Mouse (Mus musculus) hindbrain, embryonic 16.5 days (tissue): Measurements from ENCODE around the gene Kcnip4. TPM values are rescaled to one million over a fixed set of nuclear protein-coding genes. Genes with fewer than 3 reads are reported as not detected.

ENCODE experiments used
- ATAC-seq: fragments of 200-750 bp; cut with Nextera tagmentation; 2 replicates; pipeline ENCODE4 v1.8.0; 2017; ENCODE audit warnings: moderate TSS enrichment, moderate library complexity
- H3K27ac ChIP-seq: fragments of 300-500 bp; sonication (generic); 2 replicates; pipeline ENCODE4 v1.5.1; 2014; ENCODE audit warnings: low read depth, mild to moderate bottlenecking, control low read depth, low read length, moderate library complexity
- H3K27me3 ChIP-seq: fragments of 300-500 bp; sonication (generic); replicated peaks from 2 replicates; pipeline ENCODE4 v1.6.1; 2014; ENCODE audit warnings: low read length; ENCODE audit not compliant: control insufficient read depth, insufficient read depth
- H3K36me3 ChIP-seq: fragments of 300-500 bp; sonication (generic); 2 replicates; pipeline ENCODE4 v1.6.1; 2014; ENCODE audit warnings: mild to moderate bottlenecking, low read length, moderate library complexity, mixed read lengths; ENCODE audit not compliant: control insufficient read depth, insufficient read depth
- H3K4me1 ChIP-seq: fragments of 300-500 bp; sonication (generic); 2 replicates; pipeline ENCODE4 v1.6.1; 2014; ENCODE audit warnings: low read depth, low read length; ENCODE audit not compliant: control insufficient read depth, insufficient read depth
- H3K4me2 ChIP-seq: fragments of 300-500 bp; sonication (generic); 2 replicates; pipeline ENCODE4 v1.6.1; 2014; ENCODE audit warnings: mild to moderate bottlenecking, low read length, control low read depth, moderate library complexity
- H3K4me3 ChIP-seq: fragments of 300-500 bp; sonication (generic); 2 replicates; pipeline ENCODE4 v1.5.1; 2014; ENCODE audit warnings: mild to moderate bottlenecking, low read length, control low read depth, moderate library complexity
- H3K9ac ChIP-seq: fragments of 300-500 bp; sonication (generic); 2 replicates; pipeline ENCODE4 v1.6.1; 2014; ENCODE audit warnings: low read depth, mild to moderate bottlenecking, control low read depth, low read length, moderate library complexity
- H3K9me3 ChIP-seq: fragments of 300-500 bp; sonication (generic); 2 replicates; pipeline ENCODE4 v1.6.1; 2014; ENCODE audit warnings: mild to moderate bottlenecking, low read length, moderate library complexity; ENCODE audit not compliant: control insufficient read depth
- WGBS: fragments of 180-500 bp; shearing (Covaris S2); extraction: QIAGEN DNeasy Blood & Tissue Kit; methylation state at CpG from one replicate; pipeline ENCODE4 v1.1.7; 2014; 5-methylcytosine and 5-hydroxymethylcytosine counted together
- polyA plus RNA-seq: library from polyadenylated mRNA; unstranded; fragments of >200 nt; fragmentation: Nextera tagmentation; extraction: Ambion mirVana; gene quantifications from 2 replicates; pipeline ENCODE4 v1.2.1, GENCODE M21; 2015

Kcnip4 gene
- polyA plus RNA-seq, 1 experiment from 2014 or later, result 23.5 TPM

DNA sequence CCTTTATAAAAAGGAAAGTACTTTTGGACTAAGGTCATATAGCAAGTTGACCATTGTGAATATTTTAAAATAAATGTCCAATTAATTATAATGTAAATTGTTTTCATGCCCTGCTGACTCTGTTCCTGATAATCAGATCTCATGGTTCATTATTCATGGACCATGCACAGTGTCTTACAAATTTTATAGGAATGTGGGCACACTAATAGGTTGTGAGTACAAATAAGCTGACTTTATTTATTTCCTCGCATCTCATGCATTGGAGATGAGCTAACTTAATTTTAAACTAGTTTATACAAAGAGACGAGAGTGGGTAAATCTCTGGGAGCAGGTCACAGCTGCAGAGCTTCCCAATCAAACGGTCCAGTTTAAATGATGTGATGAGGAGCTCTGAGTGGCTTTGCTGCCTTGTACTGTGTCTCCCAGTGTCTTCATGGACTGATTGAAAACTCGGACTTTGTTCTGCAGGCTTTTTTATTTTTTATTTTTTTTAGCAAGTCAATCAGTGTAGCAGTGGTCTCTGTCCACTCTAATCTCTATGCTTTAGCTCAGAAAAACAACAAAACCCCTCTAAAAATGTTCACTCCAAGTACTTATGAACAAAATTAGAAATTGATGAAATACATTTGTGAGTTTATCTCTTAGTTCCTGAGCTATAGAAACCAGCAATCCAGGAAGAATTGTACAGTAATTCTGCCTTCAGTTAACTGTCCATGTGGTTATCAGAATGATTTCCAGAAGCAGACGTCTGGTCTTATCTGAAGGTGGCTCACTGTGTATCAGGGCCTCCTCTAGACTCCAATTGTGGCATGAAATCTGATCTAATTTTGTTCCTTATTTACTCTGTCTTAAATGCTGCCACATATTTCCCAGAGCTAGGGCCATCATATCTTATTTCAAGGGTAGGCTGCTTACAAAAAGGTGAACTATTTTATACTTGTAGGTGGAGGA lies 979.6 kb downstream of the Kcnip4 start:
- H3K36me3 ChIP-seq, result no peaks in the 10 kb centered on the region
- 21% methylated on average over 5 of the region's 5 CpGs for WGBS
- no peaks in the 10 kb centered on the region for H3K9me3 ChIP-seq
- no peak overlapping the region for H3K27ac ChIP-seq
- H3K4me3 ChIP-seq, result no peak overlapping the region
- ATAC-seq, result 0 out of 2 replicates have a peak, but pooled peaks have one; percentile 50
- H3K9ac ChIP-seq, result no peak overlapping the region
- no peaks in the 10 kb centered on the region for H3K27me3 ChIP-seq
- H3K4me2 ChIP-seq, result no peak overlapping the region
- no peaks in the 10 kb centered on the region for H3K4me1 ChIP-seq

GRCm38 (mm10) chr5:48518035-48518434 lies 1006.7 kb downstream of the Kcnip4 start:
- H3K9me3 ChIP-seq, result no peaks in the 10 kb centered on the region
- no peak overlapping the region for H3K9ac ChIP-seq
- H3K36me3 ChIP-seq, result no peaks in the 10 kb centered on the region
- no peak overlapping the region for H3K4me2 ChIP-seq
- no peak for ATAC-seq
- WGBS, result 66% methylated on average over 4 of the region's 4 CpGs
- no peak overlapping the region for H3K27ac ChIP-seq
- H3K27me3 ChIP-seq, result no peaks in the 10 kb centered on the region
- H3K4me1 ChIP-seq, result no peaks in the 10 kb centered on the region
- H3K4me3 ChIP-seq, result no peak overlapping the region

- H3K27me3 ChIP-seq, result no peaks in the 10 kb centered on the region
- ATAC-seq, result no peak
- no peak overlapping the region for H3K9ac ChIP-seq
- no peak overlapping the region for H3K4me3 ChIP-seq
- 0 out of 2 replicates have a peak, but pooled peaks cover 2% of the 10 kb centered on the region for H3K4me1 ChIP-seq
- no peaks in the 10 kb centered on the region for H3K36me3 ChIP-seq
- H3K9me3 ChIP-seq, result no peaks in the 10 kb centered on the region
- no peak overlapping the region for H3K4me2 ChIP-seq
- 38% methylated on average over 1 of the region's 1 CpGs for WGBS
- H3K27ac ChIP-seq, result no peak overlapping the region
Observed at GRCm38 (mm10) chr5:48513354-48513753, 1011.4 kb downstream of the Kcnip4 start.

- H3K36me3 ChIP-seq, result no peaks in the 10 kb centered on the region
- no peak overlapping the region for H3K27ac ChIP-seq
- H3K4me1 ChIP-seq, result 0 out of 2 replicates have a peak, but pooled peaks cover 2% of the 10 kb centered on the region
- no peak overlapping the region for H3K4me2 ChIP-seq
- H3K4me3 ChIP-seq, result no peak overlapping the region
- no peak overlapping the region for H3K9ac ChIP-seq
- no peaks in the 10 kb centered on the region for H3K9me3 ChIP-seq
- no peak for ATAC-seq
- 93% methylated on average over 1 of the region's 1 CpGs for WGBS
- H3K27me3 ChIP-seq, result no peaks in the 10 kb centered on the region
Observed at GRCm38 (mm10) chr5:48511357-48511756, 1013.4 kb downstream of the Kcnip4 start.

GRCm38 (mm10) chr5:48510241-48510640 lies 1014.5 kb downstream of the Kcnip4 start:
- WGBS, result 57% methylated on average over 12 of the region's 12 CpGs
- Histone ChIP-seq H3K4me3 (no peak overlapping the region), H3K4me1 (0 out of 2 replicates have a peak, but pooled peaks cover 2% of the 10 kb centered on the region), H3K27ac (no peak overlapping the region), H3K9me3 (no peaks in the 10 kb centered on the region), H3K27me3 (no peaks in the 10 kb centered on the region), H3K36me3 (no peaks in the 10 kb centered on the region), H3K4me2 (no peak overlapping the region), H3K9ac (no peak overlapping the region)
- peak; percentile 17; the same call in 1 of the 2 replicates for ATAC-seq

DNA sequence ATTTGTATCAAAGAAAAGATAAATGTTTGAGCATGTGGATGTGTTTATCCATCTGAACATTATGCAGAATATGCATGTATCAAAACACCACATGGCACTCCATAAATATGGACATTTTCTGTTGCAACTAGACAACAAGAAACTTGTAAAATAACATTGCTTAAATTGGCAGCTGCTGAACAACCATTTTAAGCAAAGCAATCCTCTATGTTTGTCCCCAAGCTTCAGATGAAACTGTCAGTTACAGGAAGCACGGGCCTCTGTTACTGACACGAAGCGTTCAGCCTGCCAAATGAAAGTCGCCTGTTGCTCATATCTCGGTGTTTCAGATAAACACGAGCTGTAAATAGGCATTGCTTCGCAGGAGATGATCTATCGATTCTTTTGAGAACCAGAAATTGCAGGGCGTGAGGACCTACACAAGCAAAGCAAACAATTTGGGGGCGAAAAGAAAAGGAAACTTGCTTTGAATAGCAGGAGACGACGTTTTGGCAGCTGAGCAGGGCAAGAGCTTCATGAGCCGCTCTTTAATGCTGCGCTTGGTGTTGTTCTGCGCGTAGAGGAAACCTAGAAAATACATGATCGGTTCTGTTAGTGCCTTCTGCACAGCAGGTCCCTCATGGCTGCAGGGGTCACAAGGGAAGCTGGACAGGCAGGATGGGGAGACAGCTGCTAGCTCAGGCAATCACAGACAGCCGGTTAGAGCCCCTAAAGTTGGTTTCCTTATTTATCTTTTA lies 1015.3 kb downstream of the Kcnip4 start:
- Histone ChIP-seq H3K4me1 (0 out of 2 replicates have a peak, but pooled peaks cover 2% of the 10 kb centered on the region), H3K9me3 (no peaks in the 10 kb centered on the region), H3K36me3 (no peaks in the 10 kb centered on the region), H3K4me2 (peak overlapping the region; percentile 28; the same call in 1 of the 2 replicates), H3K27me3 (no peaks in the 10 kb centered on the region), H3K9ac (peak overlapping the region; percentile 22; the same call in 1 of the 2 replicates), H3K4me3 (no peak overlapping the region), H3K27ac (peak overlapping the region; percentile 32; the same call in 1 of the 2 replicates)
- ATAC-seq, result no peak
- WGBS, result 67% methylated on average over 18 of the region's 18 CpGs

DNA sequence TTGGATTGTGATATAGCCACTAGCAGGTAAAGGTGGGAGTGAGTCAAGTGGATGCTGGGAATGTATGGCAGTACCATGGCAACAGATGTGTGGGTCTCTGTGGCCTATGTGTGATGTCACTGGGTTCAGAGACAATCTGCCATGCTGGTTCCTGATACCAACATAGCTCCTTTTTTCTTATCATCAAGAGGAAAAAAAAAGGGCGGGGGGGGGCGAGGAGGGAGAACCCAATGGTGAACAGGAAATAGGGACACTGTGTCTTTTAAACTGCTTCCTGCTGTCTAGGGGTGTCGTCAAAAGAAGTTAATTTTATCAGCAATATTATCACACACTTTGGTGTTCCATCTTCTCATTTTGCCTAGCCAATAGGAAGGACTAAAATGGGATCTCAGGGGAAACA lies 1021.6 kb downstream of the Kcnip4 start:
- Histone ChIP-seq H3K4me2 (no peak overlapping the region), H3K4me3 (no peak overlapping the region), H3K9me3 (no peaks in the 10 kb centered on the region), H3K27me3 (no peaks in the 10 kb centered on the region), H3K27ac (no peak overlapping the region), H3K4me1 (no peaks in the 10 kb centered on the region), H3K9ac (no peak overlapping the region), H3K36me3 (no peaks in the 10 kb centered on the region)
- ATAC-seq, result no peak
- WGBS, result 87% methylated on average over 3 of the region's 3 CpGs

GRCm38 (mm10) chr5:48502442-48502841 lies 1022.3 kb downstream of the Kcnip4 start:
- H3K9me3 ChIP-seq, result no peaks in the 10 kb centered on the region
- H3K4me1 ChIP-seq, result no peaks in the 10 kb centered on the region
- no peak for ATAC-seq
- no peak overlapping the region for H3K4me2 ChIP-seq
- H3K27ac ChIP-seq, result no peak overlapping the region
- H3K4me3 ChIP-seq, result no peak overlapping the region
- H3K27me3 ChIP-seq, result no peaks in the 10 kb centered on the region
- no peaks in the 10 kb centered on the region for H3K36me3 ChIP-seq
- H3K9ac ChIP-seq, result no peak overlapping the region

GRCm38 (mm10) chr5:48500204-48500603 lies 1024.5 kb downstream of the Kcnip4 start:
- no peaks in the 10 kb centered on the region for H3K36me3 ChIP-seq
- H3K9ac ChIP-seq, result no peak overlapping the region
- H3K4me1 ChIP-seq, result no peaks in the 10 kb centered on the region
- 90% methylated on average over 5 of the region's 5 CpGs for WGBS
- H3K4me3 ChIP-seq, result no peak overlapping the region
- H3K27me3 ChIP-seq, result no peaks in the 10 kb centered on the region
- ATAC-seq, result no peak
- no peaks in the 10 kb centered on the region for H3K9me3 ChIP-seq
- no peak overlapping the region for H3K4me2 ChIP-seq
- no peak overlapping the region for H3K27ac ChIP-seq
